Mouse (Mus musculus) adrenal gland, adult 8-10 months (tissue): ENCODE measurements around the gene Gm9970. TPM values are rescaled to one million over a fixed set of nuclear protein-coding genes. Genes with fewer than 3 reads are reported as not detected.

Experiments used
- DNase-seq: peaks from one replicate; pipeline ENCODE4 v3.0.0; 2022
- total RNA-seq, 4 experiments: library from RNA; stranded (reverse); gene quantifications; 2 replicates each; pipeline ENCODE4 v1.2.4; 2022

Gene Gm9970
- under 1 TPM in 3 of 4 experiments, not detected in 1; 0.56 to 0.81 (median 0.59) TPM for total RNA-seq

GRCm38 (mm10) chr5:31240637-31241521 lies at the start of gene Gm9970, which contains the start of gene Nrbp1:
TSS of gene Gm9970 (minus strand) at chr5:31241232.
TSS of gene Nrbp1 (plus strand) at chr5:31240864.
- peak; percentile 93 for DNase-seq

GRCm38 (mm10) chr5:31289626-31290230 lies 48.7 kb upstream of the Gm9970 start:
- DNase-seq, result no peak

- no peak for DNase-seq
These were observed 47.6 kb upstream of the Gm9970 start for GRCm38 (mm10) chr5:31288655-31289054.

GRCm38 (mm10) chr5:31288225-31288624 lies 47.2 kb upstream of the Gm9970 start:
- no peak for DNase-seq

GRCm38 (mm10) chr5:31279245-31279988 lies 38.4 kb upstream of the Gm9970 start:
- no peak for DNase-seq

- no peak for DNase-seq
These were observed 32.0 kb upstream of the Gm9970 start for GRCm38 (mm10) chr5:31273018-31273417.

- no peak for DNase-seq
These were observed 26.7 kb upstream of the Gm9970 start for GRCm38 (mm10) chr5:31267686-31268085.

GRCm38 (mm10) chr5:31266101-31266500 lies 25.1 kb upstream of the Gm9970 start:
- DNase-seq, result no peak

GRCm38 (mm10) chr5:31257616-31258015 lies 16.6 kb upstream of the Gm9970 start:
- no peak for DNase-seq

- no peak for DNase-seq
These were observed 14.9 kb upstream of the Gm9970 start for GRCm38 (mm10) chr5:31255971-31256370.

- no peak for DNase-seq
These were observed 14.3 kb upstream of the Gm9970 start for GRCm38 (mm10) chr5:31255381-31255780.

GRCm38 (mm10) chr5:31254901-31255300 lies 13.9 kb upstream of the Gm9970 start:
- no peak for DNase-seq

GRCm38 (mm10) chr5:31254452-31254851 lies 13.4 kb upstream of the Gm9970 start:
- peak; percentile 37 for DNase-seq

GRCm38 (mm10) chr5:31253806-31254205 lies 12.8 kb upstream of the Gm9970 start:
- DNase-seq, result no peak

GRCm38 (mm10) chr5:31252795-31253545 lies 11.9 kb upstream of the Gm9970 start:
- no peak for DNase-seq

- no peak for DNase-seq
These were observed 11.1 kb upstream of the Gm9970 start for GRCm38 (mm10) chr5:31252151-31252550.

- DNase-seq, result no peak
These were observed 10.6 kb upstream of the Gm9970 start, which contains the start of gene Krtcap3 for GRCm38 (mm10) chr5:31251541-31252101. TSS of gene Krtcap3 (plus strand) at chr5:31251691.

- no peak for DNase-seq
These were observed 9.7 kb upstream of the Gm9970 start for GRCm38 (mm10) chr5:31250716-31251115.

- DNase-seq, result no peak
These were observed 1.2 kb upstream of the Gm9970 start for GRCm38 (mm10) chr5:31242191-31242590.

- DNase-seq, result no peak
These were observed 546 bp upstream of the Gm9970 start for GRCm38 (mm10) chr5:31241522-31242034.

- no peak for DNase-seq
These were observed 14.4 kb downstream of the Gm9970 start for GRCm38 (mm10) chr5:31226641-31227040.

GRCm38 (mm10) chr5:31222696-31223095 lies 18.3 kb downstream of the Gm9970 start:
- DNase-seq, result no peak
